Mouse (Mus musculus) midbrain, embryonic 11.5 days (tissue): ENCODE measurements at regions not wholly inside any gene's neighbourhood (a gene's known extent, or its start where the extent isn't known, plus 50 kb on each side); places are given as distances from the start of the nearest gene placed in this dataset.

ENCODE experiments used
- ATAC-seq: fragments of 200-750 bp; cut with Nextera tagmentation; 2 replicates; pipeline ENCODE4 v1.8.0; 2017; ENCODE audit warnings: moderate TSS enrichment, moderate library complexity; ENCODE audit not compliant: low FRiP score
- DNase-seq: peaks from one replicate; pipeline ENCODE4 v3.0.0; 2015; ENCODE audit warnings: low spot score; ENCODE audit errors: missing footprints
- H3K27ac ChIP-seq: fragments of 300-500 bp; sonication (generic); 2 replicates; pipeline ENCODE4 v1.5.1; 2014; ENCODE audit warnings: low read depth, low read length
- H3K27me3 ChIP-seq: fragments of 300-500 bp; sonication (generic); 2 replicates; pipeline ENCODE4 v1.6.1; 2014; ENCODE audit warnings: mild to moderate bottlenecking, low read length, moderate library complexity, mixed read lengths; ENCODE audit not compliant: control insufficient read depth, insufficient read depth
- H3K36me3 ChIP-seq: fragments of 300-500 bp; sonication (generic); 2 replicates; pipeline ENCODE4 v1.6.1; 2014; ENCODE audit warnings: mild to moderate bottlenecking, low read length, moderate library complexity, mixed read lengths; ENCODE audit not compliant: control insufficient read depth, insufficient read depth
- H3K4me1 ChIP-seq: fragments of 300-500 bp; sonication (generic); 2 replicates; pipeline ENCODE4 v1.6.1; 2014; ENCODE audit warnings: low read length; ENCODE audit not compliant: control insufficient read depth, insufficient read depth
- H3K4me2 ChIP-seq: fragments of 300-500 bp; sonication (generic); 2 replicates; pipeline ENCODE4 v1.6.1; 2014; ENCODE audit warnings: mild to moderate bottlenecking, moderate library complexity
- H3K4me3 ChIP-seq: fragments of 300-500 bp; sonication (generic); 2 replicates; pipeline ENCODE4 v1.5.1; 2014; ENCODE audit warnings: low read depth, low read length
- H3K9ac ChIP-seq: fragments of 300-500 bp; sonication (generic); 2 replicates; pipeline ENCODE4 v1.6.1; 2014; ENCODE audit warnings: low read length
- H3K9me3 ChIP-seq: fragments of 300-500 bp; sonication (generic); 2 replicates; pipeline ENCODE4 v1.6.1; 2016; ENCODE audit warnings: low read length; ENCODE audit not compliant: control insufficient read depth
- WGBS: fragments of 180-500 bp; shearing (Covaris S2); extraction: QIAGEN DNeasy Blood & Tissue Kit; methylation state at CpG from one replicate; pipeline ENCODE4 v1.1.7; 2014; 5-methylcytosine and 5-hydroxymethylcytosine counted together

GRCm38 (mm10) chr13:3742094-3742730 lies 61.9 kb downstream of the Calml3 start:
- 65% methylated on average over 2 of the region's 2 CpGs for WGBS
- no peaks in the 10 kb centered on the region for H3K9me3 ChIP-seq
- DNase-seq (no peak), ATAC-seq (peak; percentile 37; the same call in 1 of the 2 replicates)
- H3K36me3 ChIP-seq: no peaks in the 10 kb centered on the region
- no peak overlapping the region for H3K27ac ChIP-seq
- no peak overlapping the region for H3K9ac ChIP-seq
- H3K4me1 ChIP-seq: peaks cover 3% of the 10 kb centered on the region; the same call in 1 of the 2 replicates
- no peaks in the 10 kb centered on the region for H3K27me3 ChIP-seq
- H3K4me3 ChIP-seq: no peak overlapping the region
- H3K4me2 ChIP-seq: no peak overlapping the region

GRCm38 (mm10) chr13:3730699-3731021 lies 73.5 kb downstream of the Calml3 start:
- H3K4me2 ChIP-seq: no peak overlapping the region; the same call in 1 of the 2 replicates
- H3K27me3 ChIP-seq: no peaks in the 10 kb centered on the region
- H3K4me3 ChIP-seq: no peak overlapping the region
- H3K4me1 ChIP-seq: peaks cover 13% of the 10 kb centered on the region
- H3K9me3 ChIP-seq: no peaks in the 10 kb centered on the region
- no peak overlapping the region; the same call in 1 of the 2 replicates for H3K27ac ChIP-seq
- 7% methylated on average over 2 of the region's 2 CpGs for WGBS
- H3K36me3 ChIP-seq: no peaks in the 10 kb centered on the region
- DNase-seq: no peak
- no peak overlapping the region; the same call in 1 of the 2 replicates for H3K9ac ChIP-seq
- ATAC-seq: peak; percentile 82

GRCm38 (mm10) chr13:3729926-3730698 lies 74.0 kb downstream of the Calml3 start:
- H3K9me3 ChIP-seq: no peaks in the 10 kb centered on the region
- no peak overlapping the region; the same call in 1 of the 2 replicates for H3K4me2 ChIP-seq
- H3K4me1 ChIP-seq: peaks cover 13% of the 10 kb centered on the region
- H3K9ac ChIP-seq: no peak overlapping the region; the same call in 1 of the 2 replicates
- peak; percentile 94 for ATAC-seq
- WGBS: 2% methylated on average over 3 of the region's 3 CpGs
- H3K27ac ChIP-seq: no peak overlapping the region; the same call in 1 of the 2 replicates
- no peaks in the 10 kb centered on the region for H3K27me3 ChIP-seq
- DNase-seq: peak; percentile 94
- no peak overlapping the region for H3K4me3 ChIP-seq
- H3K36me3 ChIP-seq: no peaks in the 10 kb centered on the region

- no peaks in the 10 kb centered on the region for H3K27me3 ChIP-seq
- WGBS: 84% methylated on average over 3 of the region's 3 CpGs
- H3K27ac ChIP-seq: no peak overlapping the region
- H3K9me3 ChIP-seq: no peaks in the 10 kb centered on the region
- H3K4me1 ChIP-seq: peaks cover 13% of the 10 kb centered on the region
- no peak overlapping the region for H3K4me2 ChIP-seq
- no peak overlapping the region for H3K9ac ChIP-seq
- no peak for ATAC-seq
- H3K36me3 ChIP-seq: no peaks in the 10 kb centered on the region
- H3K4me3 ChIP-seq: no peak overlapping the region
- no peak for DNase-seq
Measured at GRCm38 (mm10) chr13:3728888-3729287, 75.2 kb downstream of the Calml3 start.

- no peak overlapping the region for H3K27ac ChIP-seq
- no peaks in the 10 kb centered on the region for H3K36me3 ChIP-seq
- no peak for ATAC-seq
- WGBS: 34% methylated on average over 5 of the region's 5 CpGs
- H3K9ac ChIP-seq: no peak overlapping the region
- peaks cover 13% of the 10 kb centered on the region for H3K4me1 ChIP-seq
- H3K27me3 ChIP-seq: no peaks in the 10 kb centered on the region
- DNase-seq: peak; percentile 81
- H3K9me3 ChIP-seq: no peaks in the 10 kb centered on the region
- H3K4me3 ChIP-seq: no peak overlapping the region
- H3K4me2 ChIP-seq: no peak overlapping the region
Measured at GRCm38 (mm10) chr13:3726331-3726781, 77.8 kb downstream of the Calml3 start.

GRCm38 (mm10) chr13:3725803-3726202 lies 78.3 kb downstream of the Calml3 start:
- Histone ChIP-seq H3K4me1 (peaks cover 10% of the 10 kb centered on the region), H3K36me3 (no peaks in the 10 kb centered on the region), H3K9me3 (no peaks in the 10 kb centered on the region), H3K9ac (no peak overlapping the region), H3K27ac (no peak overlapping the region), H3K4me3 (no peak overlapping the region), H3K4me2 (no peak overlapping the region), H3K27me3 (no peaks in the 10 kb centered on the region)
- WGBS: 78% methylated on average over 3 of the region's 3 CpGs
- DNase-seq: no peak
- ATAC-seq: no peak

DNA sequence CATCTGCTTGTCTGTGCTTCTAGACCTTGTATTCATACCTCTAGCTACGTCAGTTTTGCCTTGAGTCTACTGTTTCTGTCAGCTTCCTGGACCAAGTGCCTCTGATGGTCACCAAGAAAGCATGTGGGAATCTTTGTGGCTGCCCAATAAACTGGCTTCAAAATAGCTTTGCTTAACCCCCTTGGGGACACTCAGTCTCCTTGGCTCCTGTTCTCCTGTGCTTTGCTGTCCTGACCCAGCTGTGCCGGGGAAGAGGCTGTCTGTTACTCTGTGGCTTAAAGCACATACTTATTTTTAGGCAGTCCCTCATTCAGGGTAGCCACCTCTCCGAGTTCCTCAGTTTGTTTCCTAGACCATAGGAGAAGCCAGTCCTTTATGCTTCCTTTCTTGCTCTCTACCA lies 79.8 kb downstream of the Calml3 start:
- WGBS: 84% methylated on average over 3 of the region's 3 CpGs
- Histone ChIP-seq H3K4me2 (no peak overlapping the region), H3K9me3 (no peaks in the 10 kb centered on the region), H3K4me1 (0 out of 2 replicates have a peak, but pooled peaks cover 2% of the 10 kb centered on the region), H3K27ac (no peak overlapping the region), H3K36me3 (no peaks in the 10 kb centered on the region), H3K9ac (no peak overlapping the region), H3K4me3 (no peak overlapping the region), H3K27me3 (no peaks in the 10 kb centered on the region)
- ATAC-seq (no peak), DNase-seq (no peak)

DNA sequence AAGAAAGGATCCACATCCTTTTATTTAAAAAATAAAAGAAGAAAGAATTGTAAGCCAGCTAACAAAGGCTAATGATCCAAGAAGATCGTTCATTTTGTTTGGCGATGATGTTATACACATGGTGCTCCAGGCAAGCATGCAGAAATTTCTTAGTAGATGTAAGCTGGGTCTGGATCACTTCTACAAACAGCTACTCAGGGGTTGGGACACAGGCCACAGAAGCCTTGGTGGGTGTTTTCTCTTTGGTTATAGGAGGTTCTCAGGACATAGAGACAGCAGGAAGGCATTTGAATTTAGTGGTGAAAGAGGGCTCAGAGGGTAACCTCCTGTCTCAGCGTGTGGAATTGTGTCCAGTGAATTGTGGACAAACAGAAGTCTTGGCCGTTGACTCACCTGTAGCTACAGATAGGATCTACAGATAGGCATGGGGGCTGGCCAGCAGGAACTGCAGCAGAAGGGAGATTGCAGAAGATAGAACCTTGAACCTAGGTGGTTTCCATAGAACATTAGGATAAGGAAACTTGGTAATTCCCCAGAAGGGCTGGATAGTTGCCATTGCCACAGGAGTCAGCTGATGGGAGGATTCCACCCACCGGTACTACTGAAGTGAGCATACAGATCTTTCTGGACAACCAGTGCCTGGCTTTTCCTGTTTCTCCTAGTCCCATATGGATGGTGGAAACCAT lies 80.5 kb downstream of the Calml3 start:
- Histone ChIP-seq H3K9ac (no peak overlapping the region), H3K4me1 (0 out of 2 replicates have a peak, but pooled peaks cover 2% of the 10 kb centered on the region), H3K4me3 (no peak overlapping the region), H3K27me3 (no peaks in the 10 kb centered on the region), H3K27ac (no peak overlapping the region), H3K4me2 (no peak overlapping the region), H3K36me3 (no peaks in the 10 kb centered on the region), H3K9me3 (no peaks in the 10 kb centered on the region)
- ATAC-seq (no peak), DNase-seq (no peak)
- WGBS: 89% methylated on average over 5 of the region's 5 CpGs

DNA sequence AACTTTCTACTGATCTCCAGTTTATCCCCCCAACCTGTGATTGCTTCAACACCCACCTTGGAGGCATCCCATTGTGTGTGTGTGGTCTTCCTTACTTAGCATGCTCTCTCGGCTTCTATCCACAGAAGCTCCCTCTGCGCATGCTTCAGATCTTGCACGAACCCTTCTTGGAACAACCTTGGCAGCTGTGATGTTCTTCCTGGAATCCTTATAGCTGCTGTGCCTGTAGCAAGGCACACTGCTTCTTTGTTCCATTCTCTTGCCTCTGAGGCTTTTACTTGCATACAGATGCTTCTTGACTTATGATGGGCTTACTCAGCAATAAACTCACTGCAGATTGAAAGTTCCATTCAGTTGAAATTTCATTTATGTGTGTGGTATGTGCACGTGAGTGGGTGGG lies 81.2 kb downstream of the Asb13 start:
- Histone ChIP-seq H3K27me3 (no peaks in the 10 kb centered on the region), H3K9me3 (no peaks in the 10 kb centered on the region), H3K9ac (no peak overlapping the region), H3K27ac (no peak overlapping the region), H3K4me3 (no peak overlapping the region), H3K4me2 (no peak overlapping the region), H3K4me1 (peaks cover 12% of the 10 kb centered on the region), H3K36me3 (no peaks in the 10 kb centered on the region)
- peak; percentile 59 for DNase-seq
- WGBS: 89% methylated on average over 4 of the region's 4 CpGs
- ATAC-seq: no peak
